Mouse (Mus musculus) WW6 (cell line): ENCODE results near the gene Fmo1.

Source experiments
- DNase-seq: peaks from one replicate; pipeline ENCODE4 v3.0.0-alpha.2; 2013; ENCODE audit warnings: low read depth, low spot score

The Fmo1 gene

DNA sequence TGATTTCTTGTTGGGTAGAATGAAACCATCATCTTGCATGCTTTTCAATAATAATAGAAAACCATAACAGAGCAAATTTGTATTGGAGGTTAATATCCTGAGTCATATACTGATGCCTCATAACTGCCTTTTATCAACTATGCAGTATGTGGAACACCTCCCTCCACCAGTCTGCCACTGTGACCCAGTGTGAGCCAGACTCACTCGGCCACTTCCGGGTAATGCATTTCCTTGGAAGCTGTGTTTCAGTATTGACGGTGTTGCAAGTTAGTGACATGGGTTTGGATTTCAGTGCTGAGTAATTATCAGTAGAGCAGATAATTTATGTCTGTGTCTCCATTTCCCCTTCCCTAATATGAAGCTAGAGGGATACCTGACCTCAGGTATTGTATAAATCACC lies 2.8 kb downstream of the Fmo1 start:
- no peak for DNase-seq

DNA sequence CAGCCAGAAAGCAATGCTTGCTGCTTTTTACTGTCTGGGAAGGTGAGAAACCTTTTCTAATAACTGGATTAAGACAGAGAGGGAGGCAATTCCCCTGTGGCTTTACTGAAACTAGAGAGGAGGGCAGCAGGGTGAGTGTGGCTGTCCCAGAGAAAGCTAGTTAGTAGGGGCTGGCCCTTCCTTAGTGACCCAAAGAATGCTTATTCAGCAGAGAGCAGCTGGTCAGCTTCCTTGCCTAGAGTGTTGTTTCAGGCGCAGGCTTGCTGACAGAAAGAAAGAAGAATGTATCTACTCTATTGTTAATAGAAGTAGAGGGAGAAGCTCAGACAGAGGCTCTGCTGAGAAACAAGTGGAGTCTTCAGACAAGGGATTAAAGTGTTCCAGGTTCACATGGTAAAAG lies 4.1 kb downstream of the Fmo1 start:
- DNase-seq: no peak

DNA sequence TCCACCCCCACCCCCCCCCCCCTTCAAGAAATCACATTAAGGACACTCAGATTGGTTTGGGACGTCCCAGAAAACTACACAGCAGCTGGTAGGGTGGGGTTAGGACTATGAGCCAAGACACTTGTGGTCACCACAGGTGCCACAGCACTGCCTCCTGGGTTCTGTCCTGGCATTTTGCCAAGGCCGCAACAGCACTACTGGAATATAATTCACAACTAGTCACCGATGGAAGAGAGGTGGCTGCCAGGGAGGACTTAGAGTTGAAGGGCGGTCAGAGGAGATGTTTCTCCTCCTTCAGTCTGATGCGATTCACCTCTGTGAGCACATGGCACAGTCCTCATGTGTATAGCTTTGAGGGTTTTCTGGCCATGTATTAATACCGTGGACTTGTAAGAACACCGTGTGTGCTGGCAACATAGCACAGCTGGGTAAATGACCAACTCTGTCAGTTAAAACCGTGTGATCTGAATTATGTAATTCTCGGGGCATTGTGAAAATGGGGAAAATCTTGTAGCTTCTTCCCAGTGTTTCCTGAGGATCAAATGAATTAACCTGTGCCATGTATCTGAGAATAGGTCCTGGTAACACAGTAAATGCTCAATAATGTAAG lies 6.3 kb downstream of the Fmo1 start:
- DNase-seq: no peak

DNA sequence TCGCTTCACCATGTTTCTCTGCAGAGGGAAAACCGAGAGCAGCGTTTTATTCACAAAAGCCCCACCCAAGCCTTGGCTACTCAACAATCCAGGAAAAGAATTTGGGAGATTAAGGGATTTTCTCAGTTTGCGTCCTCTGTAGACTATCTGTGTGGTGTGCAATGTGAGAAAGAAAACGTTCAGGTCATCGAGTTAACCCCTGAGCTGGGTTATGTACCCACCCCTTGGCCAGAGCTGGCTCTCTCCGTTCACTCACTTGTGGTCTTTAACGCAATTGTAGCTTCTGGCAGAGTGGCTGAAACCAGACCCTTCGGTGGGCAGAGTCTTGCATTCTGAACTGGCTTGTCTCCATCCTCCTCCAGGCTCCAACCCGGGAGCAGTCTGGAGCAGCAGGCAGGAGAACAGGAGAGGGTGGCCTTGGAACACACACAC lies 6.8 kb downstream of the Fmo1 start:
- no peak for DNase-seq

DNA sequence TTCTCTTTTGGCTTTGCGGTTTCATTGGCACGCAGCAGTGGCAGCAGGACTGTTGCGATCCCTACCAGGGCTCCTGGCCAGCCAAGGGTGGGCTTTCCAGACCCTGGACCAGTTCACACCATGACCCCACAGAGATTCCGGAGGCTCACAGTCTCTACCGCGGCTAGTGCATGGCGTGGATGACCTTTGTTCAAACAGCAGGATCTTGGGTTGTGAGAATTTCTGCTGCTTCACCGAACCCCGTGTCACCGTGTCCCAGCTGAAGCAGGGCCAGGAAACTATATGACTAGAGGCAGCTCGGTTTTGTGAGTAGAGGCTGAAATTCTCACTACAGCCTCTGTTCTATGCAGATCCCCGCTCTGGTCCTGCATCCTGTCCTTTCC lies 7.7 kb downstream of the Fmo1 start:
- no peak for DNase-seq

DNA sequence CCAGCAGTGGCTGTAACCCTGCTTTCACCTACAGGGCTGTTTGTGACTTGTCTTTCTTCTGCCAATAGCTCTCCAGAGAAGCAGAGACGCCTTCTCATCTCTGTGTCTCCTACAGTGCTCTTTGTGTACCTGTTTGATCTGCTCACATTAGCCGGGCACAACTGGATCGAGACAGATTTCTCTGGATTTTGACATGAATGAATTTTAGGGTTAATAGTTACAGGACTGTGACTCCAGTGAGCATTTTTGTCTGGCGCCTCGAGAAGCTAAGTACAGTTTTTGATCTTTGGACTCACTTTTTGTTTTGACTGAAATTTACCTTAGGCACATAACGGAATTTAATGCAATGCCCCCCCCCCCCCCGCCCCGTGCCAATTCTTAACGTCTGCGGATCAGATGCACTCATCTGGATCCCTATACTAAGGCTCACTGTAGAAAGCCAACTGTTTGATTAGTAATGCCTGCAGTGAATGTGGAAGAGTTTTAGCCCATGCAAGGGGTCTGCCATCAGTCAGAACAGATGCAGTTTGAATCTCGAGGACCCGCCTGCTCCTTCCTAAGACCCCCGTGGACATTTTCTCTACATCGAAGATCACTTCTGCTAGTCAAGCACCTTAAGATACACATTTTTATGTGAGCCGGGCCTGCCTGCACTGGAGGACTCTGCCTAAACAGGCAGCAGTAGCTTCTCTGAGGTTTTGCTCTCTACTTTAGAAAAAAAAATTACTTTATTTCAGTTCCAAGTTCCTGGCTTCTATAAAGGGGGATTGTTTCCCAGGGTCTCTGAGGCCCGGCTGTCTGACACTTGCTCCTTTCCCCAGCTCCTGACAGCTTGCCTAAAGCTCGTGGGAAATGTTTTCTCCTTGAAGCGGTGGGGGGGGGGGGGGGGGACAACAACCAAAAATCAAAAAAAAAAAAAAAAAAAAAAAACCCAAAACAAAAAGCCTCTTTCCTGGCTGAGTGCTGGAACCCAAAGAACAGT lies 8.4 kb downstream of the Fmo1 start:
- no peak for DNase-seq

DNA sequence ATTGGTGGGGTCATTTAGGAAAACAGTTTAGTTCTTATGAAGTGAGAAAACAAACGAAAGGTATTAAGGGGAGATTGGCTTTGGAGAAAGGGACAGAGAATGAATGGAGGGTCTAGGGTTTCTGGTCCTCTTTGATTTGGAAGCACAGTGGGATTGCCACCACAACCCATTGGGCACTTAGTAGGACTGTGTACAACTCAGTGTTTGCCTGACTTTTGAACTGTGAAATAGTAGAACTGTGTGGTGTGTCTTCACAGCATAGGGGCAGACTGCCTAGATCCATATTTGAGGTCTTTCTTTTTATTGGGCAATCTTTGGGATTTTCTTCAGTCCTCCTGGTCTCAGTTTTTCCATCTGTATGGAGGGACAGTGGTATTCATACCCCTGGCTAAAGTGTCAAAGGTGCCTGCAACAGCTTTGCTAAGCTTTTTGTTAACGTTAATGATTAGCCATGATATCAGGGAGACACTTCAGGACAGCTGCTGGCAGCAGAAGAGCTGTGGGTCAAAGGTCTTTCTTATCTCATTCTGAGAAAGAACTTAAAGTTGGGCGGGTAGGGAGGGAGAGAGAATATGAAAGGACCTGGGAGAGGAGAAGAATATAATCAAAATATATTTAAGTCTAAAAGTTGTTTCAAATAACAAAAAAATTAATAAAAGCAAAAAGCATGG lies 12.5 kb downstream of the Fmo1 start:
- DNase-seq: no peak

DNA sequence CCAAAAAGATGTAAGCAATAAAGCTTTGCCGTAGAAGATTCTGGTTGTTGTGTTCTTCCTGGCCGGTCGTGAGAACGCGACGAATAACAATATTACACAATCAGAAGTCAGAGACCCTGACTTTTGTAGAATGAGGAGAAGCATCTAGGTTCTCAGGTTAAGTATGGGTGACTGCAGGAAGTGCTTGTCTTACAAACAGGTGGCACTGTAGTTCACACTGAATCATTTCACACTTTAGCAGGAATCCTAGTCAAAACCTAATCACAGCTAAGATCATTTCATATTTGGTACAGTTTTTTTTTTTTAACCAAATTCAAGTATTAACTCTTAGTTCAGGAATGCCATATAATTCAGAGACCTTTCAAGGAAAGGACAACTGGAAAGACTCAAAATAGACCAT lies 18.9 kb downstream of the Fmo1 start:
- no peak for DNase-seq

DNA sequence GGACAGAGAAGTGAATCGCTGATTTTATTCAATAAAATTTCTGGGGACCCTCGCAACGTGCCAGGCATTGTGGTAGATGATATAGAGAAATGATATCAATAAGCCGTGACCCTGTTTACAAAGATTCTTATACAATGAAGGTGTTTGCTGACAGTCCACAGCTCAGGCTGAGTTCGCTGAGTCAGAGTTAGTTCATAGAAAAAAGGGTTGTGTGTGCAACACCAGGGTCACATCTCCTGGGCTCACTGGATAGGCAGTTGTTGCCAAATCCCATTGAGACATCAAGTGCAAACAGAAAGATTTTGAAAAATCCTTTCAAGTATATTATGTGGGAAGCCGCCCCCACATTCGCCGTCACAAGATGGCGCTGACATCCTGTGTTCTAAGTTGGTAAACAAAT lies 26.2 kb downstream of the Fmo1 start:
- no peak for DNase-seq

DNA sequence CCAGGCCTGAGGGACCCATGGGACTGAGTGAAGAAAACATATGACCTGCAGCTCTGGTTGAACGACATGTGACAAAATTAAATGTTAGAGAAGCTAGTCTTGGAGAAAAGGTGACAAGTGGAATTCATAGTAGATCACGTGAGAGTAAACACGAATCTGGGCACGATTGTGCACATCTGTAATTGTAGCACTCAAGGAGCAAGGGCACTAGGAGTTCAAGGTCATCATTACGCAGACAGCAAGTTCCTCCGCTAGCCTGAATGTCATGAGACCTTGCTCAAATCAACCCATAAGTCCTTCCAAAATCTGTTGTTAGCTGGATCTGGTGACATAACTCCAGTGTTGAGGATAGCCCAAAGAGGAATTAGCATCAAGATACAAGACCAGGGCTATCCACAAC lies 27.4 kb downstream of the Fmo1 start:
- no peak for DNase-seq

DNA sequence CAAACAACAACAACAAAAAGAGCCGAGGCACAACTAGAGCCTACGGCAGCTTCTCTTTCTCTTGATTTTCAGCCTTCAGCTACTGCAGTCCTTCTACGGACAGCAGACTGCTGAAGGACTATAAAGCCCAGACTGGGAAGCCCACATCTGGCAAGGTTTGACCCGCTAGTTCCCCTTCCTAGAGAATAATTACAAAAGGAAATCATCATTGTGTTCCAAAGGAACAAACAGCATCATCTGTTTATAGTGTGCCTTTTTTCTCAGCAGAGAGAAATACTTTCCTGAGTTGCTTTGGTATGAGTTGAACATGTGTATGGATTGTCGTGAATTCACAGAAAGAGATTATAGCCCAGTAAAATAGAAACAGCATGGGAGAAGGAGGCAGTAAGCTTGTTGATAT lies 32.1 kb downstream of the Fmo1 start:
- DNase-seq: no peak

DNA sequence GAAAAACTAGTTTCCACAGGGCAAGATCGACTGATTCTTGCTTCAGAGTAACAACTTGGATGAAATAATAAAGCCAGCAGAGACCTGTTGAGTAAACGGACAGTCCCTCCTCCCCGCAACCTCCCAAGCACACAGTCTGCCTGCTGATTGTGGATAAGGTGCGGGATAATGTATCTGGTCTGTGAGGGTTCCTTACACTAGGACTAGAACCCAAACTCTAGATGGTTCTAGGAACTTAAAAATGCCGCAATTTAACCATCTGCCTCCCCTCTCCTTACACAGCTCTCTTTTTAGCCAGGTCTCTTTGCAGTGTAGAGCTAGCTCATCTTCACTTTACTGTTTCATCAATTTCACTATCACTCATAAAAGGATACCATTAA lies 33.8 kb downstream of the Fmo1 start:
- DNase-seq: no peak

DNA sequence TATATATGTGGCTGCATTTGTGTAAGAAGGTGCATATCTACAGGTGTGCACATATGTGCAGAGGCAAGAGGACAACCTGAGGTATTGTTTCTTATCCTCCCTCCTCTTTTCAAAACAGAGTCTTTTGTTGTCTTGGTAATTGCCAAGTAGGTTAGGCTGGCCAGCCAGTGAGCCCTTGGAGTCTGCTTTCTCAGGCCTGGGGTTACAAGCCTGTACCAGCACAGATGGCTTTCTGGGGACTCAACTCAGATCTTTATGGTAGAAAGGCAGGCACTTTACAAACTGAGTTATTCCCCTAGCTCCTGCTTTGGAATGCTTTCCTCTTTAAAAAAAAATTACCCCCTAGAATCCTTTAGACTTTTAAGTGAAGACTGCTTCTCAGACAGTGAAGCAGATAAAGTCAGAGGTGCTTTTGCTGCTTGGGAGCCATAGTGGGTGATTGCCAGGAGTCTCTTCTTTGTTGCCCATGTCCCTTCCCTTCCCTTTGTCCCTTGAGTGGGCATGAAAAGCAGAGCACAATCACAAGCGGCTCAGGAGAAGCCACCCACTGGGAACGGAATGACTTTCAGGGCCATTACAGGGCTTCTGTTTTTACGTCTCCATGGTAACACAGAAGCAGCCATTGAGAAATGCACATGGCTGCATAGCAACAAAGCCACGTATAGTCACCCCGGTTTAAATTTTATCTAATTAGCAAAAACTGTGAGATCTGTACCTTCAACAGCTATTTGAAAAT lies 34.4 kb downstream of the Fmo1 start:
- DNase-seq: peak; percentile 31

DNA sequence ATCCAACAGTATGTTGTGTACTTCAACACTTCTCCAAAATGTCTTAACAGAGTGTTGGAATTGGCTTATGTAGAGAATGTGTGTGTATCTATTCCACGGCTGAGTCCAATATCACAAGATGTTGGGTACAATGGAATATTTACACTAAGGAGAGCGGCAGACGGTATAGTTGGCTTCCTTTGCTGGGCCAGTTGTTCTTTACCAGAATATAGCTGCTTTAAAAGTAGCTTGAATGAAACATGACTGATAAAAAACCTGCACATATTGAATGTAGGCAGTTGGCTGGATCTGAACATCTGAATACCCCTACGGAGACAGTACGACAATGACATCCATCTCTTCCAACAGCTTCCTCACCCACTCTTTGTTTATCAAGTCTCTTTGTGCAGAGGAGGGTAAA lies 47.1 kb downstream of the Fmo1 start:
- DNase-seq: no peak

DNA sequence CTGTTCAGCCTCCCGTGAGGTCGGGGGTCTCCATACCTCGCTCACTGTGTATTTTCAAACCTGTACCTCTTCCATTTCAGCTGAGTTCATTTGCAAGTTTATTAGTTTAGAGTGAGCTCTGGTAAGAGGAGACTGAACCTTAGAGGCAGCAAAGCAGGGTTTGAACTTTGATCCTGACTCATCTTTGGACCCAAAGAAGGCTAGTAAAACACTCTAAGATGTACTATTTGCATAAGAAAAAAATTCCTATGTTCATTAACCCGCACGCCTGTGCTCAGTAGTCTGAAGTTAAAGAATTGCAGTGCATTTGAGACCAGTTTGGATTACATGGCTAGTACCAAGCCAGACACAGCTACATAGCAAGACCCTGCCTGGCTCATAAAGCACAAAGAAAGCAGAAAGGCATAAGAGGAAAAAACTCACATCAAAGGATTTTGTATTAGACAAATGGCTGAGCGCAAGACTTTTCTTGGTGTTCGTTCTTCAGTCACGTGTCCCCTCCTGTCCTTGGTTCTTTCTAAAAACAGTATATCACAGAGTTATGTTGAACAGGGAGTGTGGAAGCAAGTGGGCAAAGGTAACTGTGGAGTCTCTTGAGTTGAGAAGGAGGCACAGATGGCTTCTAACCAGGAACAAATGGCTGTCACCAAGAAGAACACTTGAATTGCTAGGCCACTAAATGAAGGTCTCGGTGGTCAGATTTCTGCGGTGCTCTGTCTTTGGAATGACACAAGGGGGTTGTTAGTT lies 50.9 kb downstream of the Fmo1 start:
- DNase-seq: no peak

DNA sequence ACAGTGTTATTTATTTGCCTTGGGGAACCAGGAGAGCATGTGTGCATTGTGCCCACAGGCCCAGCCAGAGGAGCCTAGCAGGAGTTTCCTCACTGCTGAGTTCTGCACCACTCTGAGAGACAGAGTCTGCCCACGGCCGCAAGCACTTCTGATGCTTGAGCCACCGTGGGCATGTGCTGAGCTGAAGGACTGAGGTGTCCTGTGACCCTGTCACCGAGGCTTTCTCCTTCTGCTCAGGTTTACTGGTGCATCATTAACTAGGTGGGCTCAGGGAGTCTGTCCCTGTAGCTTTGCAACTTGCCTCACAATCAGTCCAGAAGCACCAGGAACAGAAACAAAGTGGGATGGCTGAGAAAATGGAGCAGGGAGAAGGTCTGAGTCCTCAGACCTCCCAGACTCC lies 51.5 kb downstream of the Fmo1 start:
- no peak for DNase-seq

DNA sequence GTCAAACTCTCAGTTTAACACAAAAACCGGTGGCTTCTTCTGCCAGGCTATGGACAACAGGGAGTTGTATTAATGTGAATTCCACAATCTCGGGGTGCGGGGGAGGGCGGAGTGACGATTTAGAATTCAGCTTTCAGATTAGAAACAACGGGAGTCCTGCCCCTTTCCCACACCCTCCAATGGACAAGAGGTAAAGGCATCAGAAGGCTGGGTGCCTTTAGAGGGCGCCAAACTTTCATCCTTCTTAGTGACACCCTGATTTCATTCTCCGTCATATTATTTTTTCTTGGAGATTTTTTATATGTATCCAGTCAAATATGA lies 52.6 kb downstream of the Fmo1 start, which contains the start of gene Fmo4:
TSS of gene Fmo4 (minus strand) at position 137 of the 321 bp plus-strand sequence.
- DNase-seq: no peak

DNA sequence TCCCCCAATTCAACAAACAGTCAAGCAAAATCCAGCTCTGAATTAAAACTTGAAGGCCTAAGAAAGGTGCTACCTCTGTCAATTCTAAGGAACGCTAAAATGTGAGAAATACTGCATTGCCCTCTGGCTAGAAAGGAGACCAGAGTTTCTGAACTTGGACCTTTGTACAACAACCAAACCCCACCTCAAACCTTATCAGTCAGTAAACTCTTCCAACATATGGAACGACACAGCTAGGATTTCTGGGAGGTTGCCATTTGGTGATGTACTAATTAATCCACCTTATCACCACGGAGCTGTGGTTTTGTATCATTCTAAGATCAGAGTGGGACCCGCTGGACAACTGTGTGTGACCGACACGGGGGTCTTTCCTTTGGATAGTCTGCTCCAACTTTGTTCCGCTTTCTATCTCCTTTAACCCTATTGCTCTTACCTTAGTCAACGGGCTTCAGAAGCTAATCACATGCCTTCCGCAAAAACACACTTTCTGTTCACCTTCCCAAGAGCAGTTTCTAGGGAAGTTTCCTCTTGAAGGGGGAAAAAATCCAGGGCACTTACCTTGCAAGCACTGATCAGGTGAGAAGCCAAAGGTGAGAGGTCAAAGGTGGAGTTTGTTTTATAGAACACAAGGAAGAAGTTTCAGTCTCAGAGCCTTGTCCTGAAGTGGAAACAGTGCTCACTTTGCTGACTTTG lies 53.1 kb downstream of the Fmo1 start:
- no peak for DNase-seq

DNA sequence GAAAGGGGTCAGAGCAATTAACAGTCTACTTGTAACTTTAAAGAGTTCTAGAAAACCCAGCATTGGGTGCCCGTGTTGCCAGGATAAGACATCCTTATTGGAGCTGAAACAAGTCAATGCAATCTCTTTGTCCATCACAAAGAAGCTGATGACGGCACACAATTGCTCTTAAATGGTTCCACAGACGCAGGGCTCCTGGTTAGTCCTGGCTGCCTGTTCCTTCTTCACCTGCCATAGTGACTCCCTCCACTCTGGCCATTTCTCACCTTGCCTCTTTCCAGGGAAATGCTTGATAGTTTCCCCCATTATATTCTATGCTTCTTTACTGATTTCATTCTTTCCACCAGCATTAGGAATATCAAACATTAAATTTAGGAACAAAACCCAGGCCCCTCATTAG lies 57.9 kb downstream of the Fmo1 start:
- DNase-seq: no peak

DNA sequence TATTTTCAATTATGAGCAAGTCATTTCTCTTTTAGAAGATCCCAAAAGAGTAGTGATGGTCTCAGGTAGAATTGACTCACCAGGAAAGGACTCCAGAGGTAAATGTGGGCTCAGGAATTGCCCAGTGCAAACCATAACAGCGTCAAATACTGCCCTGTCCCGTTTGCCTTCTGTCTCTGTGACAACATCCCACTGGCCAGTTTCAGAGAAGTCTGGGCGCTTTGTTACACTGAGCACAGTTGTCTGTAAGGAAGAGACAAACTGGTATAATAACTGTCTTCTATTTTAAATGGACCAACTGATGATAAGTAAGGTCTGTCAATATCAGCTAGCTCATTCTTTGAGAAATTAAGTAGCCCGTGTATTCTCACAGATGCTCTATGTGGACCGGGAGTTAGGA lies 59.0 kb downstream of the Fmo1 start:
- DNase-seq: no peak

DNA sequence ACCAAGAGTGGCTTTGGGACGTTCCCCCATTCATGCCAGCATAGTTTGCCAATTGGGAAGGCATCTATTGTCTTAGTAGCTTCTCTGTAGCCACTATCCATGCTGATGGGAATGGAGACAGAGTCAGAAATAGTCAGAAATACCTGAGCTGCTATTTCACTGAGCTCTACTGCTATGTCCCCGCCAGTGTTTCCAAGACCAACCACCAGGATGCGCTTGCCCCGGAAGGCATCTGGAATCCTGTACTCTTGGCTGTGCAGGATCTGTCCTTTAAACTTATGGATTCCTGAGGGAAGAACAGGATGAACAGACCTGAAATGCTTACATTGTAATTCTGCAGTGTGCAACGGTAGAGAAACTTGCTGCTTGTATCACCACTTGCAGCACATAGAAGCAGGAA lies 61.4 kb downstream of the Fmo1 start:
- DNase-seq: no peak
